Mouse (Mus musculus) cortical plate, adult 2 months (tissue): Measurements from ENCODE around the gene Bpgm. TPM values are rescaled to one million over a fixed set of nuclear protein-coding genes. Genes with fewer than 3 reads are reported as not detected.

ENCODE experiments used
- H3K27ac ChIP-seq: fragments of 200-500 bp; 2 replicates; pipeline ENCODE4 v1.5.1; 2012; ENCODE audit warnings: low read length, control low read depth, inconsistent platforms; ENCODE audit not compliant: insufficient read depth
- H3K4me1 ChIP-seq: fragments of 200-500 bp; 2 replicates; pipeline ENCODE4 v1.6.1; 2011; ENCODE audit warnings: low read length; ENCODE audit not compliant: control insufficient read depth, insufficient read depth
- H3K4me3 ChIP-seq: fragments of 200-500 bp; 2 replicates; pipeline ENCODE4 v1.5.1; 2011; ENCODE audit warnings: mild to moderate bottlenecking, low read length, control low read depth; ENCODE audit not compliant: insufficient read depth
- CTCF ChIP-seq: fragments of 200-500 bp; IDR thresholded peaks from 2 replicates; pipeline ENCODE4 v1.5.1; 2011; ENCODE audit warnings: mild to moderate bottlenecking, control low read depth, low read length; ENCODE audit not compliant: insufficient read depth; ENCODE audit errors: extremely low read depth
- POLR2A ChIP-seq: fragments of 200-500 bp; IDR thresholded peaks from 2 replicates; pipeline ENCODE4 v1.6.1; 2011; ENCODE audit warnings: mild to moderate bottlenecking, low read length, control low read depth; ENCODE audit not compliant: insufficient read depth; ENCODE audit errors: extremely low read depth
- polyA plus RNA-seq: library from polyadenylated mRNA; depleted of rRNA; stranded (reverse); fragments of >200 nt; gene quantifications from 2 replicates; pipeline ENCODE4 v1.2.3, GENCODE M21; 2012

The Bpgm gene
- polyA plus RNA-seq, 1 experiment, result 91.1 TPM

- Histone ChIP-seq H3K4me3 (no peak overlapping the region), H3K27ac (no peak overlapping the region), H3K4me1 (peaks cover 10% of the 10 kb centered on the region)
- TF ChIP-seq POLR2A (no peak), CTCF (no peak)
Measured at GRCm38 (mm10) chr6:34482842-34483241, 6.8 kb downstream of the Bpgm start.

DNA sequence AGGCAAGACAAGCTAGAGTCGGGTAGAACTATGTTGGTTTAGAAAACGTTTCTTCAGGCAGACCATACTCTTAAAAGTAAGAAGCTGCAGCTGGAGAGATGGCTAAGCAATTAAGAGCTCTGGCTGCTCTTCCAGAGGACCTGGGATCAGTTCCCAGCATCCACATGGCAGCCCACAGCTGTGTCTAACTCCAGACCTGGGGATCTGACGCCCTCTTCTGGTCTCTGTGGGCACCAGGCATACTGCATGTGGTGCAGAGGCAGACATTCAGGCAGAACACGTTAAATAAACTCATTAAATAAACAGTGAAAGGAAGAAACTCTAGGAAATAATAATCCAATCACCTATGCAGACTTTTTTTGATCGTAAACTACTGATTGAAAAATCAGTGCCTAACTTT is 7.4 kb downstream of the Bpgm start:
- no peak overlapping the region for H3K4me3 ChIP-seq
- no peak overlapping the region for H3K27ac ChIP-seq
- peaks cover 6% of the 10 kb centered on the region for H3K4me1 ChIP-seq
- TF ChIP-seq CTCF (no peak), POLR2A (no peak)

GRCm38 (mm10) chr6:34483811-34484210 is 7.8 kb downstream of the Bpgm start:
- H3K4me1 ChIP-seq, result peaks cover 3% of the 10 kb centered on the region
- no peak overlapping the region for H3K27ac ChIP-seq
- TF ChIP-seq POLR2A (no peak), CTCF (no peak)
- H3K4me3 ChIP-seq, result no peak overlapping the region

GRCm38 (mm10) chr6:34486071-34486626 is 10.1 kb downstream of the Bpgm start:
- Histone ChIP-seq H3K4me3 (no peak overlapping the region), H3K27ac (no peak overlapping the region), H3K4me1 (peaks cover 2% of the 10 kb centered on the region; the same call in 1 of the 2 replicates)
- TF ChIP-seq POLR2A (no peak), CTCF (no peak)

GRCm38 (mm10) chr6:34493327-34494095 is 17.5 kb downstream of the Bpgm start:
- TF ChIP-seq CTCF, result no peak
- 0 out of 2 replicates have a peak, but pooled peaks have one; percentile 7 for TF ChIP-seq POLR2A
- peak overlapping the region; percentile 80 for H3K27ac ChIP-seq
- peaks cover 2% of the 10 kb centered on the region; the same call in 1 of the 2 replicates for H3K4me1 ChIP-seq
- no peak overlapping the region for H3K4me3 ChIP-seq

- Histone ChIP-seq H3K27ac (peak overlapping the region; percentile 75), H3K4me3 (no peak overlapping the region), H3K4me1 (peaks cover 6% of the 10 kb centered on the region)
- TF ChIP-seq CTCF (no peak), POLR2A (no peak)
Measured at GRCm38 (mm10) chr6:34495140-34495551, 19.1 kb downstream of the Bpgm start.

DNA sequence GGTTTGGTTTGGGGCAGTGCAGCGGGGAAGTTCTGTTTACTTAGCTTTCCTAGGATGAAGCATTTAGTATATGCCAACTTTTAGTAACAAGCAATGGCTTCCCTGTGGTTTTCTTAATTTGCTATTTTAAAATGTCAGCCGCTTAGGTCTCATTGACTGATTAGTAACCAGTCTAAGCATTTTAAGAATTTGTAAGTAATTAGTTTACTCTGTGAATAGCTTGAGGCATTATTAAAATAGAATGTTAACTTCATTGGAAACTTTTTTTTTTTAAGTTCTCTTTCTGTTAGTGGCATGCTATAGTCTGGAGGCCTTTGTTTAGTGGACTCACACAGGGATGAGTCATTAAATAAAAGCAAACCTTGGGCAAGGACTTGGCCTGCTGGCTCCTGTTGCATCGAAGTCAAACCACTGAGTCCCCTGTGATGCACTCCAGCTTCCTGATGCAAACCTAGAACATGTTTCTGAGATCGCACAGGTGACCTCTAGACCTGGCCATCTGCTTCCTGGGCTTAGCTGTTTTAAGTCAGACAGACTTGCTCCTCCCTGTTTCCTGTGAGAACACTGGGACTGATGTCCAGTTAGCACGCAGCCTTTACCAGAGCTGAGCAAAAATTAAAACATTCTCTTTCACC is 22.1 kb downstream of the Bpgm start:
- peaks cover 8% of the 10 kb centered on the region for H3K4me1 ChIP-seq
- H3K4me3 ChIP-seq, result no peak overlapping the region
- no peak overlapping the region for H3K27ac ChIP-seq
- TF ChIP-seq CTCF, result no peak
- no peak for TF ChIP-seq POLR2A

DNA sequence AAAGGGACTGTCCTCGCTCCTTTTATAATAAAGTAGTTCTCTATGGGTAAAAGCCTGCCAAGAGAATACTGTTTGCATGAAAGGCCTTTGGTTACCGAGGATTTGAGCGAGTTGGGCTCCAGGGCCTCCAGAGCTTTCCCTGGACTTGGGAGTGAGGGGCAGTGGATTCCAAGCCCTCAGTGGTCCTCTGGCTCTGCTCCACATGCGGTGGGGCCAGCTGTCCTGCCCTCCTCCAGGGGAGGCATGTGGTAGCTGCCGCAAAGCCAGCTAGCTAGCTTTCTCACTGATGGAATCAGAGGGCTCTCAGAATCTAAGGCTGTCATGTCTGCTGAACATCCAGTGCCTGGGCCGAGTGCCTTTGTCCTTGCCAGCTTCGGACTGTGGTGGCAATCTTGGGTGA is 26.3 kb downstream of the Bpgm start:
- H3K27ac ChIP-seq, result peak overlapping the region; percentile 65
- H3K4me1 ChIP-seq, result peaks cover 7% of the 10 kb centered on the region
- H3K4me3 ChIP-seq, result no peak overlapping the region
- TF ChIP-seq CTCF (no peak), POLR2A (no peak)

DNA sequence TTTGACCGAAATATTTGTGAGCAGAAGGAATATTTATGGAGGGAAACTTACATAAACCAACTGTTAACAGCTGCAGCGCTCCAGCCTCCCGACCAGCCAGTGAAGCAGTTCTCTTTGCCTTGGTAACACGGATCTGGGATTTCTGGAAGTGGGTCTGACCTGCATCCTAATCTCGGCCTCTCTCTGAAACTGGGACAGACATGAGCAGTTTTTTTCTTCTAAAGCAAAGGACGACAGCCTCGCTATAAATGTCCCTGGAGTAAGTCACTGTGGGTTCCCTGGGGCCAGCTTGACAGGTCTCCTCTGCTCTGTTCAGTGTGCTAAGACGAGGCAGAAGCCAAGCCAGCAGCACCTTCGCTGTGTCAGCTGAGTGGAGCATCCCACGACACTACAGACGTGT is 29.9 kb downstream of the Bpgm start:
- no peak for TF ChIP-seq CTCF
- no peak for TF ChIP-seq POLR2A
- H3K27ac ChIP-seq, result no peak overlapping the region
- peaks cover 1% of the 10 kb centered on the region; the same call in 1 of the 2 replicates for H3K4me1 ChIP-seq
- no peak overlapping the region for H3K4me3 ChIP-seq
